Mouse (Mus musculus) heart, adult 8-10 months (tissue): Measurements from ENCODE around the gene Ggn. TPM values are rescaled to one million over a fixed set of nuclear protein-coding genes. Genes with fewer than 3 reads are reported as not detected.
"Not testable (repeated sequence)": the region's sequence is repeated elsewhere in the genome, so short reads cannot be mapped to it uniquely, and the experiment has no call there.

Source experiments
- DNase-seq: peaks from one replicate; pipeline ENCODE4 v3.0.0; 2022; ENCODE audit warnings: low spot score
- total RNA-seq, 4 experiments: library from RNA; stranded (reverse); gene quantifications; 2 replicates each; pipeline ENCODE4 v1.2.4; 2022

The Ggn gene
- under 1 TPM in 3 of 4 experiments, not detected in 1; 0.14 to 0.37 (median 0.28) TPM for total RNA-seq

DNA sequence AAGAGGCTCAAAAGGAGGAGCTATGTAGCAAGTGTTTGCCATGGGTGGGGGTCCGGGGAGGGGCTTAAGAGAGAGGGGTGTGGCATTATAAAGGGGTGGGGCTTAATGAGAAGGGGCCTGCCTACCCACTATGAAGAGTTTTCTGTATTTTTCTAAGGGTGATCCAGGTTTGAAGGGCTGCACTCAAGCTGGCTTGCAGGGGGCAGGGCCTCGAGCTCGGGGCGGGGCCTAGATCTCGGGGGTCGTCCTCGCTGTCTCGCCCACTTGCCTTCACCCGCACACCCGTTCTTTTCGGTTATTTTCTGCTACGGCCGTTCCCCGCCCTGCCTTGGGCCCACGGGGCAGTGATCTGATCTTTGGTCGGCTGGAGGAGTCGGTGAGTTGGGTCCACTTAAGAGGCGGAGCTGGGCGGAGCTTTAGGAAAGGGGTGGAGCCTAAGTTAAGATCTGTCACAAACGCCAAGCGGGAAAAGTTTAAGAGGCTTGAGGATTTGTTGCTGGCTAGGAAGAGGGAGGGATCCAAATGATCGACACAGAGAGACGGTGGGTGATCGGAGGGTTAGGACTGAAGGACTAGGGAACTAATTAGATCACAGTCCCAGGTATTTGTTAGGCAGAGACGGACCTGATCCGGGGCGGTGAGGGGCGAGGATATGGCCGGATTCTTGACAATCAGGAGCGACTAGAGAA, at the start of gene Ggn, which contains the start of gene Spred3:
TSS of gene Ggn (plus strand) at position 145 of the 689 bp plus-strand sequence.
TSS of gene Spred3 (minus strand) at position 346 of the 689 bp plus-strand sequence.
- peak; percentile 81 for DNase-seq

GRCm38 (mm10) chr7:29122821-29123220, 47.2 kb upstream of the Ggn start:
- DNase-seq: no peak

DNA sequence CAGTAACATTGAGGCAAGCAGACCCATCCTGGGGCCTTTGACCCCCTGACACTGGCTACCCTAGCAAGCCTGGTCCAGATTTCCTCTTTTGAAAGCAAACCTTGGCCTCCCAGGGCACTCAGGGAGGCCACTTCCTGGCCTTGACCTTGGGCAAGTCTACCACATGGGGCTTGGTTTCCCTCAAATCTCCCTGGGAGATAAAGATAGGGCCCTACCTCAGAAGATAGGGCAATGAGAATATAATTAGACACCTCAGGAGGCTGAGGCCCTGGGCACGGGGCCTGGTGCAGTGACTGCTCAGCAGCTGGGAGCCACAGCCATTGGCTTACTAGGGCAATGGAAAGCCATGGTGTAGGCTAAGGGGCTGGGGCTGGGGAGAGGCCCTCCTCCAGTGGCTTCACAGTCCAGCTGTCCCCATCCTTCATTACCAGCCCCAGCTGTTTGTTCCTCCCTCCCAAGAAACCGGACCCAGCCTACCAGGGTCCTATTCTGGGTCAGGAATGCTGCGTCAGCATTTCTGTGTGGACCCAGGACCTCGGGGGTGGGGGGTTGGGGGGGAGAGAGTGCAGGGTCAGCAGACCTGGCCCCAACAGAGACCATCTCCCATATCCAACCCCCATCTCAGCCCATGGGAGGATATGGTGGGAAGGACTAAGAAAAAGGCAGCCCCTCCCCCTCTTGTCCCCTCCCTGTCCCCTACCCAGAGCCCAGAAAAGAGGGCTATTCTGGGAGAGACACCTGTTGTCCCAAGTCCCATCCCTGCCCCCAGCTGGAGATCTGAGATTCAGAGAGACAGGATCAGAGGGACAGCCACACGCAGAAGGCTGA, 46.3 kb upstream of the Ggn start:
- no peak for DNase-seq

DNA sequence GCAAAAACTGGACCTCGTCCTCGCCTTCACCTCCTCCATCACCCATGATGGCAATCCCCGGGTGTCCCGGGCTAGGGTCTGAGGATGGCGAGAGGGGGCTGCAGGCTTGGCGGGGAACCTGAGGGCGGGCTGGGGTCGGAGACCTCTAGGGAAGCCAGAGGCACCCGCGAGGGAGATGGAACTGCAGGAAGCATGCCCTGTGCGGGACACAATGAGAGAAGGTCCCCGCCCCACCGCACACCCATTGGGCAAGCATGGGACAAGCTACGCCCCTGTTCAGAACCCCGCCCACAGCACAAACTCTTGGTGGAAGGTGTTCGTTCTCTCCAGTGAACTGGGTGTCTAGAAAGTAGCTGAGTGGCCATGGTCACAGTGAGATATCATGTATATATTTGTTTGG, 45.0 kb upstream of the Ggn start, which contains the start of gene Ryr1:
TSS of gene Ryr1 (minus strand) at position 210 of the 400 bp plus-strand sequence.
- peak; percentile 7 for DNase-seq

- peak; percentile 64 for DNase-seq
Measured at GRCm38 (mm10) chr7:29126173-29126915, 43.7 kb upstream of the Ggn start.

DNA sequence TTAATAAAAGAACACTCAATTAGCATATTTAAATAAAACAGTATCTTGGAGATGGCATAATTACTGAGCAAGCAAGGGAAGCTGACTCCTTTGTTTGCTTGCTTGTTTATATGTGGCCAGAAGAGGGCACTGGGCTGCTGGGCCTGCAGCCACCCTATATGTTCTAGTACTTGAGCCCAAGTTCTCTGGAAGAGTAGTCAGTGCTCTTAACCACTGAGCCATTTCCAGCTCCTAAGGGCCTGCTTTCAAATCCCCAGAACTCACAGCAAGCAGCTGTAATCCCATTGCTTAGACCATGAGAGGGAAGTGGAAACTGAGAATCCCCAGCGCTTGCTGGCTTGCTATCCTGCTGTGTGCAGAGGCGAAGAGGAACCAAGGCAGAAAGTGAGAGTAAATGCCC, 41.3 kb upstream of the Ggn start:
- no peak for DNase-seq

DNA sequence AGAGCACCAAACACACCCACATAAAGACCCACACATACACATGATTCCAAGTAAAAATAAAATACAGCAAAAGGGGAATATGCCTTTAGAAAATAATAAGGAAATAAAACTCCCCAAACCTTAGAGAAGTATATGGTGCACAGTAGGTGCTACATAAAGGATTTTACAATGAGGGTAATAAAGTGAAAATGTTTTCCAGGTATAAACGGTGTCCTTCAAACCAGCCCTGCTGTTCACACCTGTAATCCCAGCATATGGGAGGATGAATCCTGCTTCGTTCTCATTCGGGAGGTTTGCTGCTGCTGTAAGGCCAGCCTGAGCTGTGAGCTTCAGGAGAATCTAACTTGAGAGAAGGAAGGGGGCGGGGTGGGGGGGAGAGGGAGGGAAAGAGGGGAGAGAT, 35.8 kb upstream of the Ggn start:
- DNase-seq: no peak

DNA sequence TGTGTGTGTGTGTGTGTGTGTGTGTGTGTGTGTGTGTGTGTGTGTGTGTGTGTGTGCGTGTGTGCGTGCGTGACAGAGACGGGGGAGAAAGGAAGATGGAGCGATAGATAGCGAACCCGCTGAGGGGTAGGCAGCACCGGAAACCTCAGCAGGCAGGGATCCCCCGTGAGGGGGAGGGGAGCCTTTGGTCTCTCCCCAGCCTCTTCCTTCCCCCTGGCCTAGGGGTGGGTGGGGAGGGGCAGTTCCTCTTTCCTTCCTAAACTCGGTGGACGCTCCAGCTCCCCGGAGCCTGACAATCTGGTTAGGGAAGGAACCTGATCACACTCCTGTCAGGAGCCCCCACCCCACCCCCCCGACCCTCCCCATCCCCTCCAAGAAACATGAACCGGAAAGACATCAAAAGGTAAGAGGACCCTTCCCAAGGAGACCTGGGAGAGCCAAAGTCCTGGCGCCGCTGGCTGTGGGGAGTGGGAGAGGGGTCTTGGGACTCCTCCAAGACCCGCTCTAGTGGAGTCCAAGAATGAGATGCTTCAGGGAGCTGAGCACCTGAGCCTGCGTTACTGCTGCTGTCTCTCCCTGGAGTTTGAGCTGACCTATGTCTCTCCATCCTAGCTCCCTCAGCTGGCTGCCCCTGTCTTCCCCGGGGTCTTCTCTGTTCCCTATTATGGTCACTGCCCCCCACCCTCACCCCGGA, 35.2 kb upstream of the Ggn start, which contains the start of gene Rasgrp4:
TSS of gene Rasgrp4 (plus strand) at position 159 of the 694 bp plus-strand sequence.
- DNase-seq: peak; percentile 20

GRCm38 (mm10) chr7:29137429-29137828, 32.6 kb upstream of the Ggn start:
- DNase-seq: no peak

DNA sequence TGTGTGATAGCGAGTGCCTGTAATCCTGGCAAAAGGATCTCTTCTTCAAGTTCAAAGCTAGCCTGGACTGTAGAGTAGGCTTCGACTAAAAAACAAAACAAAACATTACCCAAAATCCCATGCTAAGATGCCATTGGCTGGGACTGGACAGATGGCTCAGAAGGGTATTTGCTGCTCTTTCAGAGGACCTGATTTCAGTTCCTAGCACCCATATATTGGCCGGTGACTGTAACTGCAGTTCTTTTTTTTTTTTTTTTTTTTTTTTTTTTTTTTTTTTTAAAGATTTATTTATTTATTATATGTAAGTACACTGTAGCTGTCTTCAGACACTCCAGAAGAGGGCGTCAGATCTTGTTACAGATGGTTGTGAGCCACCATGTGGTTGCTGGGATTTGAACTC, 30.8 kb upstream of the Ggn start:
- DNase-seq: not testable (repeated sequence)

GRCm38 (mm10) chr7:29141416-29141815, 28.6 kb upstream of the Ggn start:
- no peak for DNase-seq

DNA sequence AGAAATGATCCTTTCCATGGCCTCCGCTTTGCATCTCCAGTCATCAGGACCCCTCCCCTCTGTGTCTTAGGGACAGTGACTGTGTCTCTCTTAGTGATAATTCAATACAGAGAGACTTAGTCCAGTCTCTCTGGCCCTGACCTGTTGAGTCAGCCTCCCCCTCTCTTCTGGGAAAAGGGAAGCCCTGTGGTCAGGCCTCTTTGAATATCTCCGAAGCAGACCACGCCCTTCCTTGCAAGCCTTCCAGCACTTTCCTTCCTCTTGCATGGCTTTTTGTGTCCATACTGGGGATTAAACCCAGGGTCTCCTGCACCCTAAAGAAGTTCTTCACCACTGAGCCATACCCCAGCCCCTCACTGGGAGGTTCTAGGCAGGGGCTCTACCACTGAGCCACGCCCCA, 26.0 kb upstream of the Ggn start:
- DNase-seq: peak; percentile 28

- DNase-seq: no peak
Measured at GRCm38 (mm10) chr7:29146625-29147367, 23.2 kb upstream of the Ggn start.

DNA sequence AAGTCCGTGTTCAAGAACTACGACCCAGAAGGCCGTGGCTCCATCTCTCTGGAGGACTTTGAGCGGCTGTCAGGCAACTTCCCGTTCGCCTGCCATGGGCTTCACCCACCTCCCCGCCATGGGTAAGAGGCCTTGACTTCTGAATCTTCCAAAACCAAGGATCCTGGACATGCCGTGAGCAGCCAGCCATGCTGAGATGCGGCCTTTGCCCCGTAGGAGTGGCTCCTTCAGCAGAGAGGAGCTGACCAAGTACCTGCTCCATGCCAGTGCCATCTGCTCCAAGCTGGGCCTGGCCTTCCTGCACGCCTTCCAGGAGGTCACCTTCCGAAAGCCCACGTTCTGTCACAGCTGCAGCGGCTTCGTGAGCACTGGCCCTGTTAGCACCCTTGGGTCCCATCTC, 21.2 kb upstream of the Ggn start:
- no peak for DNase-seq

DNA sequence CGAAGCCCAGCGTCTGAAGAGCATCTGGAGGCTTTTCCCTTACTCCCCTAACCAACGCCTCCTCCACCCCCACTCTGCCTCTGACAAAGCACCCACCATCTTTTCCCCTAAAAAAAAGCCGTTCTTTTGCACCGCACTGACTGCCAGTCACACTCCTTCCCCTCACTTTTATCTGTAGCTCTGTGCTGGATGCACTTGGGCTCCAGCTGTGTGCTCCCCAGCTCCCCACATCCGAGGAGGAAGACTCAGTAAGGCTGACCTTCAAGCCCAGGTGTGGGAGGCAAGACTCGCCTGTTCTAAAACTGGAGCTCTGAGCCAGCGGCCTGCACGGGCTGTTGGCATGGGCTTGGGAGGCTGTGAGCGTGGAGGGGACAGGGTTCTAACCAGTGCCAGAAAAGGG, 18.5 kb upstream of the Ggn start:
- no peak for DNase-seq

GRCm38 (mm10) chr7:29154018-29154720, 15.8 kb upstream of the Ggn start:
- DNase-seq: no peak

DNA sequence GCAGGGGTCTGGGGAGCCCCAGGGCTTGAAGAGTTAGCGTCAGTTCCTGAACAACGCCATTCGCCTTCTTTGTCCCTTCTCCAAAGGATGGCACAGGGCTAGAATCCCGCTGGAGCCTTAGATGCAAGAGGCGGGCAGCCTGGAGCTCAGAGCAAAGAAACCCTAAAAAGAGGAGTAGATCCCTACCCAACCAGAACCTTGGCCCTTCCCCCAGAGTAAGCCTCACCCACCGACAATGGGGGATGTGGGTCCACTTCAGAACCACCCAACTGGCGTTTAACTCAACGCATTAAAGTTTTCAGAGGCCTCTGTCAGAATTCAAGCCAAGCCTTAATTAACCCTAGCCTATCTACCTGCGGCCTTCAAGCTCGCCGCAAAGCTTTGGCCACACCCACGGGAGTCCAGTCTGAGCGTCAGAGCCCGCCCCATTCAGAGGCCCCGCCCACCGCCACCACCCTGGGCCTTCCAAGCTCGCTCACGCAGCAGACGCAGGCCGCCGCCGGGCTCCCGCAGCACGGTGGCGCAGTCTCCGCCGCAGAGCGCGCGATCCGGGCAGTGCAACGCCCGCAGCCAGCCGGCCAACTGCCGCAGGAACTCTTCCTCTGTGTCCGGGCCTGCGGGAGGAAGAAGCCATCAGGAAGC, 14.7 kb upstream of the Ggn start:
- peak; percentile 83 for DNase-seq

- peak; percentile 79 for DNase-seq
Measured at GRCm38 (mm10) chr7:29155838-29156782, 13.9 kb upstream of the Ggn start, which contains the start of gene Fam98c. Gene Fam98c, minus strand, starts transcription at chr7:29156234.
